Mouse (Mus musculus): ENCODE measurements at regions not wholly inside any gene's neighbourhood (a gene's known extent, or its start where the extent isn't known, plus 50 kb on each side); places are given as distances from the start of the nearest gene placed in this dataset.
A peak's percentile ranks its signal among the peaks of the same experiment; 100 is the strongest.

DNA sequence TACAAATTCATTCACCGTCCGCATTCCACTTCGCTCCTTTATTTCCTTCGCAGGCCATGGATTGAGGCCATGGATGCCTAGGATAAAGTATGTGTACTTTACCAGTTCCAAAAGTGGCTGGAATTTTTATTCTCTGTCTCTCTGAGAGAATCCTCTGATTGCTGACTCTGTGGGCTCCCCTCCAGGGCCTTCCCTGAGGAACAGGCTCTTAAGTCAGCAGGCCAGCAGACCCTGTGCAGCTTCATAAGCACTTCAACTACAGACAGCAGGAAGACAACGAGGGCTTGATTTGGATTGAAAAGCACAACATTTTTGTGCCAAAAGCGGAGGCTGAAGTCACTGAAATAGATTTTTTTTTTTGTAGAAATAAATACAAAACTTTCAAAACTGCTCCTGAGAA is 252.7 kb downstream of the Gm10283 start:
- H3K27me3 ChIP-seq (replicated peaks; ENCODE audit: control insufficient read depth, insufficient read depth, low read length), result no peaks in the 10 kb centered on the region
- 66% methylated on average over 6 of the region's 6 CpGs for WGBS
- no peak overlapping the region for H3K9ac ChIP-seq (ENCODE audit: low read length)
- no peak for DNase-seq (ENCODE audit: low spot score)
- no peak overlapping the region for H3K27ac ChIP-seq (ENCODE audit: low read depth, low read length)
- H3K4me2 ChIP-seq (ENCODE audit: low read length), result no peak overlapping the region
- no peak for ATAC-seq
- no peaks in the 10 kb centered on the region for H3K9me3 ChIP-seq (replicated peaks; ENCODE audit: control insufficient read depth, low read length)
- H3K4me3 ChIP-seq (ENCODE audit: low read depth, low read length), result no peak overlapping the region
- no peaks in the 10 kb centered on the region for H3K4me1 ChIP-seq (ENCODE audit: control insufficient read depth, insufficient read depth, low read length)
- H3K36me3 ChIP-seq (ENCODE audit: control insufficient read depth, insufficient read depth, low read length), result no peaks in the 10 kb centered on the region

DNA sequence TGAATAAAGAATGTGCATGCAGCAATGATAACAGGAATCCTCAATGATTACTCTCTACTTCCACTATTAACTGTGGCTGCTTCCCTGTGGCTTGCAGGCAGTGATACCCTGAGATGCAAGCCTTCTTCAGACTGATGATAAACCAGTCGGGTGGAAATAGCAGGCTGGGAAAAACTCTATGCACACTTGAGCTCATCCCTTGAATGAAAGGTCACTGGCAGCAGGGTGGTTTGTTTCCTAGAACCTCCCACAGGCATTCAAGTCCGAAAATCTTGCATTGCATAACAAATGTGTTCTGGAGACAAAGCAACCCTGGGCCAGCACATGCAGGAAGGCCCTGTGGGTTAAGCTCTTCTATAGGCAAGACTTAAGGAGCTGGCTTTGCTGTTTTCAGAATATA is 253.3 kb downstream of the Gm10283 start:
- no peak overlapping the region for H3K4me3 ChIP-seq (ENCODE audit: low read depth, low read length)
- H3K9ac ChIP-seq (ENCODE audit: low read length), result no peak overlapping the region
- H3K27me3 ChIP-seq (replicated peaks; ENCODE audit: control insufficient read depth, insufficient read depth, low read length), result no peaks in the 10 kb centered on the region
- H3K4me1 ChIP-seq (ENCODE audit: control insufficient read depth, insufficient read depth, low read length), result no peaks in the 10 kb centered on the region
- 8% methylated on average over 2 of the region's 2 CpGs for WGBS
- DNase-seq (ENCODE audit: low spot score), result no peak
- no peaks in the 10 kb centered on the region for H3K9me3 ChIP-seq (replicated peaks; ENCODE audit: control insufficient read depth, low read length)
- H3K27ac ChIP-seq (ENCODE audit: low read depth, low read length), result no peak overlapping the region
- no peaks in the 10 kb centered on the region for H3K36me3 ChIP-seq (ENCODE audit: control insufficient read depth, insufficient read depth, low read length)
- no peak for ATAC-seq
- H3K4me2 ChIP-seq (ENCODE audit: low read length), result no peak overlapping the region

DNA sequence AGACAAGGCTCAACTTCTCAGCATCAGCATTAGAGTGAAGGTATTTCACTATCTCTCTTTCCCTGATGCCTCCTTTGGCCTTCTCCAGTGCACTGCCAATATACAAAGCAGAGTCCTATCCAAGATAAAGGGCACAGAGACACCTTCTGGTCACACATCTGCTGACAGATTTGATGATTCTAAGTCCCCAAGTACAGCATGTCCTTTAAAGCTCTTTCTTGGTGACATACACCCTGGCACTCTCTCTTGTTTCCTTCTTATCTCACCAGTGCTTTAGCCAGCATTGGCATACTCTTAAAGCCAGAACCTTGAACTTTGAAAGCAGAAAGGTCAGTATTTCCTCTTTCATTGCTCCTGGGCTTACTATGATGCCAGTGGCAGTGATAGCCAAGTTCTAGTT is 255.4 kb downstream of the Gm10283 start:
- no peaks in the 10 kb centered on the region for H3K27me3 ChIP-seq (replicated peaks; ENCODE audit: control insufficient read depth, insufficient read depth, low read length)
- H3K9me3 ChIP-seq (replicated peaks; ENCODE audit: control insufficient read depth, low read length), result no peaks in the 10 kb centered on the region
- DNase-seq (ENCODE audit: low spot score) (no peak), ATAC-seq (no peak)
- no peak overlapping the region for H3K9ac ChIP-seq (ENCODE audit: low read length)
- no peaks in the 10 kb centered on the region for H3K4me1 ChIP-seq (ENCODE audit: control insufficient read depth, insufficient read depth, low read length)
- no peaks in the 10 kb centered on the region for H3K36me3 ChIP-seq (ENCODE audit: control insufficient read depth, insufficient read depth, low read length)
- H3K27ac ChIP-seq (ENCODE audit: low read depth, low read length), result no peak overlapping the region
- no peak overlapping the region for H3K4me3 ChIP-seq (ENCODE audit: low read depth, low read length)
- H3K4me2 ChIP-seq (ENCODE audit: low read length), result no peak overlapping the region

DNA sequence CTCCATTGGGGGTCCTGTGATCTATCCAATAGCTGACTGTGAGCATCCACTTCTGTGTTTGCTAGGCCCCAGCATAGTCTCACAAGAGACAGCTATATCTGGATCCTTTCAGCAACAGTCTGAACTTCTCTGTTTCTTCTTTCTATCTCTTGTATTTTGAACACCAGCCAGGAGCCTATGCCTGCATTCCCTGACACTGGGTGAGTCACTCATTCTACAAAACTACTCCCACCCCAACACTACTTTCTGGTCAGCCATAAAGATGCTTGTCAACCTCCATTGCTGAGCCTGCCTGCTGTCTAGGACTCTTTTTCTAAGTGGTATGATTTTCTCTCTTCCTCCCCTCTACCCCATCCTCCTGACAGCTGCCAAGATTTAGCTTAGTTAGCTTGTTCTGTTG is 261.6 kb downstream of the Gm10283 start:
- Histone ChIP-seq H3K36me3 (ENCODE audit: control insufficient read depth, insufficient read depth, low read length) (no peaks in the 10 kb centered on the region), H3K9ac (ENCODE audit: low read length) (no peak overlapping the region), H3K9me3 (replicated peaks; ENCODE audit: control insufficient read depth, low read length) (no peaks in the 10 kb centered on the region), H3K4me3 (ENCODE audit: low read depth, low read length) (no peak overlapping the region), H3K27ac (ENCODE audit: low read depth, low read length) (no peak overlapping the region), H3K4me1 (ENCODE audit: control insufficient read depth, insufficient read depth, low read length) (no peaks in the 10 kb centered on the region), H3K4me2 (ENCODE audit: low read length) (no peak overlapping the region), H3K27me3 (replicated peaks; ENCODE audit: control insufficient read depth, insufficient read depth, low read length) (no peaks in the 10 kb centered on the region)
- ATAC-seq, result no peak
- DNase-seq (ENCODE audit: low spot score), result no peak

DNA sequence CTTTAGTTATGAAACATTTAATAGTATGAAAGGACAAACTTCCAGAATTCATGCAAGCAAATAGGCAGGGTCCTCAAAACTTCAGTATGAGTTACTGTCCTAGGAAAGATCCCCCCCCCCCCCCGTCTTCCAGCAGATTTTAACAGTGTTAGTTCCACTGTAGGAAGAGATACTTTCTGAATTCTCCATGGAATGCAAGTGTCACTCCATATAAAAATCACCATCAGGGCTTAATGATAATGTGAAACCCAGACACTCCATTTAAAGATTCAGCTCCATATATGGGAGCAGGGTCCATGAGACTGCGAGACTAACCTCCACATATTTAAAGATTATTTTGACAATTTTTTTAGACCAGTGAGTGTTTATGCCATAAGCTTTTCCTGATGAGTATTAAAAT is 282.1 kb downstream of the Gm10283 start:
- H3K27ac ChIP-seq (ENCODE audit: low read depth, low read length), result no peak overlapping the region
- ATAC-seq (no peak), DNase-seq (ENCODE audit: low spot score) (no peak)
- H3K4me1 ChIP-seq (ENCODE audit: control insufficient read depth, insufficient read depth, low read length), result no peaks in the 10 kb centered on the region
- no peaks in the 10 kb centered on the region for H3K36me3 ChIP-seq (ENCODE audit: control insufficient read depth, insufficient read depth, low read length)
- H3K9ac ChIP-seq (ENCODE audit: low read length), result no peak overlapping the region
- no peak overlapping the region for H3K4me3 ChIP-seq (ENCODE audit: low read depth, low read length)
- H3K4me2 ChIP-seq (ENCODE audit: low read length), result no peak overlapping the region
- H3K9me3 ChIP-seq (replicated peaks; ENCODE audit: control insufficient read depth, low read length), result no peaks in the 10 kb centered on the region
- 90% methylated on average over 2 of the region's 2 CpGs for WGBS
- H3K27me3 ChIP-seq (replicated peaks; ENCODE audit: control insufficient read depth, insufficient read depth, low read length), result no peaks in the 10 kb centered on the region

DNA sequence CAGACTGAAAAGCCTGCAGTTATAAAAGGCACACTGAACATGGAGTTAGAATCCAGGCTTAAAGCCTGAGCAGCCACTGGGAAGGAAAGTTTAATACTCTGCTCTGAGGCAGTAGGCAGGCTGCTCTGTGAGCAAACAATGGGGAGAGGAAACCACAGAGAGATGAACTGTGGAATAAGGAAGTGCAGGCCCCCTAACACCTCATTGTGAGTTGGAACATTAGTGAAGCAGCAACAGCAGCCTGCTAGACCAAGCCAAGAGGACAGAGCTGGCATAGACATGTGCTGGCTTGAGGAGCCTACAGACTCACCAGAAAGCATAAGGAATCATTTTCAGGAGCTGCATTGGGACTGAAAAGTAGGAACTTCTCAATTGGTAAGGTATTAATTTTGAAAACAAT is 307.4 kb downstream of the Gm10283 start:
- H3K4me3 ChIP-seq (ENCODE audit: low read depth, low read length), result no peak overlapping the region
- H3K4me1 ChIP-seq (ENCODE audit: control insufficient read depth, insufficient read depth, low read length), result no peaks in the 10 kb centered on the region
- H3K9ac ChIP-seq (ENCODE audit: low read length), result no peak overlapping the region
- H3K9me3 ChIP-seq (replicated peaks; ENCODE audit: control insufficient read depth, low read length), result no peaks in the 10 kb centered on the region
- no peaks in the 10 kb centered on the region for H3K27me3 ChIP-seq (replicated peaks; ENCODE audit: control insufficient read depth, insufficient read depth, low read length)
- no peaks in the 10 kb centered on the region for H3K36me3 ChIP-seq (ENCODE audit: control insufficient read depth, insufficient read depth, low read length)
- DNase-seq (ENCODE audit: low spot score) (no peak), ATAC-seq (no peak)
- no peak overlapping the region for H3K27ac ChIP-seq (ENCODE audit: low read depth, low read length)
- no peak overlapping the region for H3K4me2 ChIP-seq (ENCODE audit: low read length)

DNA sequence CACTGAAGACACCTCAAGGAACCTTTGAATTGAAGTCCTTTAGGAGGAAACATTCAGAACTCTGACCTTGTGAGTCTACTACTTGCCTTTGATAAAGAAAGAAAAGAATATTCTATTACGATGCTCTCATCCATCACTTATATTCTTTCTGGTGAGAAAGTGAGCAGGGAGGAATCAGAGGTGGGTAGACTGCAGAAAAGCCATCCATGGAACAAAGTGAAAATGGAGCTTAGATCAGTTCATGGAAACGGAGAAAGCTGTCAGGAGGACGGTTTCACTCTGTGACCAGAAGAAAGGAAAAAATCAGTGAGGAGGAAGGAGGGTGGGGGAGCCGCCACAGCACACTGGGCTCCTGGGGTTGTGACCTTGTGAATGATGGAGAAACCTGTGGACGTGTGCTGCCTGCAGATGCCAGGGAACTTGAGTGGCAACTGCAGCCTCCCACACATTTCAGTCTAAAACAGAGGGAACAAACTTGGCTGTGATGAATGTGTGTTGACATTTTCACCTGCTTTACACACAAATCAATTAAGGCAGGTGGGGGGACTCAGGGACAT is 335.2 kb downstream of the Gm10283 start:
- no peak overlapping the region for H3K27ac ChIP-seq (ENCODE audit: low read depth, low read length)
- ATAC-seq (no peak), DNase-seq (ENCODE audit: low spot score) (peak; percentile 11)
- no peaks in the 10 kb centered on the region for H3K9me3 ChIP-seq (replicated peaks; ENCODE audit: control insufficient read depth, low read length)
- H3K4me3 ChIP-seq (ENCODE audit: low read depth, low read length), result no peak overlapping the region
- H3K36me3 ChIP-seq (ENCODE audit: control insufficient read depth, insufficient read depth, low read length), result no peaks in the 10 kb centered on the region
- peaks cover 2% of the 10 kb centered on the region; the same call in 1 of the 2 replicates for H3K4me1 ChIP-seq (ENCODE audit: control insufficient read depth, insufficient read depth, low read length)
- H3K4me2 ChIP-seq (ENCODE audit: low read length), result no peak overlapping the region
- no peaks in the 10 kb centered on the region for H3K27me3 ChIP-seq (replicated peaks; ENCODE audit: control insufficient read depth, insufficient read depth, low read length)
- no peak overlapping the region for H3K9ac ChIP-seq (ENCODE audit: low read length)
- WGBS, result 33% methylated on average over 5 of the region's 5 CpGs
